Mouse (Mus musculus) kidney, adult 10 weeks (tissue): Measurements from ENCODE around the gene Gm20906. TPM values are rescaled to one million over a fixed set of nuclear protein-coding genes. Genes with fewer than 3 reads are reported as not detected.

Experiments used
- polyA plus RNA-seq: library from polyadenylated mRNA; stranded (reverse); fragments of 350-450 nt; fragmentation: Illumina TruSeq; extraction: RNeasy Lipid Tissue Mini Kit (QIAGEN cat#74804); gene quantifications from one replicate; pipeline ENCODE4 v1.2.3, GENCODE M21; 2014; ENCODE audit warnings: low read depth, low replicate concordance

Gene Gm20906
- not detected for polyA plus RNA-seq

DNA sequence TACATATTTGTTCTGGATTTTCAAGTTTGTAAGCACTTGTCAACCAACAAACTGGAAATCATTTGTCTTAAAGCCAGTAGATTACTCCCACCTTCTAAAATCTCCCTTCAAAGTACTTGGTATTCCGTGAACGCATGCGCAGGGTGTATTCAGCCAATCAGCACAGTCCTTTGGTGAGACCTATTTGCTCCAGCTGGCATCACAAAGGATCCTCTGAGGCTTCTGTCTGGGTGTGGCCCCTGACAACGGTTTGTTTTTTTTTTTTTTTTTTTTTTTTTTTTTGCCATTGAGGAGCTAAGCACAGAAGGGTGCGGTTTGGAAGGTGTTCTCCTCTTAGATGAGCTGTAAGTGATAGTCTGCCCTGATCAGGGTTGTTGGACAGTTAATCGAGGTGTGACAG, at the start of gene Gm20906:
Gene Gm20906, plus strand, starts transcription at position 301 of the 400 bp plus-strand sequence.

